Mouse (Mus musculus) liver, postnatal 0 days (tissue): Measurements from ENCODE around the gene Rgl1.

Experiments
- CTCF ChIP-seq: sonication (generic); IDR thresholded peaks from 2 replicates; pipeline ENCODE4 v1.5.1; 2016; ENCODE audit warnings: antibody characterized with exemption, low read depth
- EP300 ChIP-seq: IDR thresholded peaks from 2 replicates; pipeline ENCODE4 v1.6.1; 2016; ENCODE audit warnings: antibody characterized with exemption, low read depth, mild to moderate bottlenecking

- no peak for TF ChIP-seq CTCF
- no peak for TF ChIP-seq EP300
Observed at GRCm38 (mm10) chr1:152584933-152585332, 181.2 kb downstream of the Rgl1 start.
